Mouse (Mus musculus) cortical plate, adult 2 months (tissue): ENCODE measurements around the gene Dab1.

Experiments used
- CTCF ChIP-seq: fragments of 200-500 bp; IDR thresholded peaks from 2 replicates; pipeline ENCODE4 v1.5.1; 2011; ENCODE audit warnings: mild to moderate bottlenecking, control low read depth, low read length; ENCODE audit not compliant: insufficient read depth; ENCODE audit errors: extremely low read depth
- POLR2A ChIP-seq: fragments of 200-500 bp; IDR thresholded peaks from 2 replicates; pipeline ENCODE4 v1.6.1; 2011; ENCODE audit warnings: mild to moderate bottlenecking, low read length, control low read depth; ENCODE audit not compliant: insufficient read depth; ENCODE audit errors: extremely low read depth

- TF ChIP-seq CTCF: no peak
- TF ChIP-seq POLR2A: no peak
Observed at GRCm38 (mm10) chr4:103630177-103630576, 11.0 kb downstream of the Dab1 start.
